Mouse (Mus musculus) brain, embryonic 14.5 days (tissue): ENCODE measurements at regions not wholly inside any gene's neighbourhood (a gene's known extent, or its start where the extent isn't known, plus 50 kb on each side); places are given as distances from the start of the nearest gene placed in this dataset.

Experiments
- DNase-seq: peaks from one replicate; pipeline ENCODE4 v3.0.0-alpha.2; 2011; ENCODE audit warnings: low read depth
- CTCF ChIP-seq: fragments of 200-500 bp; IDR thresholded peaks from 2 replicates; pipeline ENCODE4 v1.5.1; 2012; ENCODE audit warnings: inconsistent platforms, mild to moderate bottlenecking, moderate library complexity, borderline replicate concordance; ENCODE audit not compliant: insufficient read depth, insufficient read length; ENCODE audit errors: extremely low read depth
- POLR2A ChIP-seq: fragments of 200-500 bp; IDR thresholded peaks from 2 replicates; pipeline ENCODE4 v1.6.1; 2012; ENCODE audit warnings: mild to moderate bottlenecking, inconsistent platforms, borderline replicate concordance; ENCODE audit not compliant: poor library complexity, insufficient read depth, insufficient read length, severe bottlenecking; ENCODE audit errors: extremely low read depth

GRCm38 (mm10) chr1:181286146-181286545, 66.3 kb upstream of the Cnih3 start:
- no peak for TF ChIP-seq CTCF
- TF ChIP-seq POLR2A = no peak
- DNase-seq = no peak

GRCm38 (mm10) chr1:181287166-181287565, 65.3 kb upstream of the Cnih3 start:
- TF ChIP-seq POLR2A (no peak), CTCF (no peak)
- DNase-seq = no peak

GRCm38 (mm10) chr1:181289385-181290035, 62.9 kb upstream of the Cnih3 start:
- TF ChIP-seq CTCF (no peak), POLR2A (no peak)
- peak; percentile 15 for DNase-seq

GRCm38 (mm10) chr1:181291202-181291601, 61.2 kb upstream of the Cnih3 start:
- no peak for TF ChIP-seq POLR2A
- DNase-seq = no peak

- no peak for TF ChIP-seq POLR2A
- no peak for TF ChIP-seq CTCF
- no peak for DNase-seq
These were observed 60.5 kb upstream of the Cnih3 start for GRCm38 (mm10) chr1:181291966-181292365.

- TF ChIP-seq CTCF = no peak
- TF ChIP-seq POLR2A = no peak
- DNase-seq = no peak
These were observed 59.2 kb upstream of the Cnih3 start for GRCm38 (mm10) chr1:181293079-181293865.

GRCm38 (mm10) chr1:181295651-181296050, 56.8 kb upstream of the Cnih3 start:
- TF ChIP-seq POLR2A = no peak
- no peak for TF ChIP-seq CTCF
- DNase-seq = no peak

- no peak for TF ChIP-seq CTCF
- TF ChIP-seq POLR2A = no peak
- no peak for DNase-seq
These were observed 54.4 kb upstream of the Cnih3 start for GRCm38 (mm10) chr1:181298063-181298462.

- no peak for DNase-seq
- TF ChIP-seq POLR2A = no peak
- no peak for TF ChIP-seq CTCF
These were observed 53.3 kb upstream of the Cnih3 start for GRCm38 (mm10) chr1:181299075-181299665.

- no peak for TF ChIP-seq POLR2A
- no peak for DNase-seq
These were observed 52.6 kb upstream of the Cnih3 start for GRCm38 (mm10) chr1:181299826-181300225.

GRCm38 (mm10) chr1:181302151-181302550, 50.3 kb upstream of the Cnih3 start:
- TF ChIP-seq POLR2A (no peak), CTCF (no peak)
- DNase-seq = no peak
